Mouse (Mus musculus) embryonic facial prominence, embryonic 15.5 days (tissue): ENCODE data around the gene Ccdc88b. TPM values are rescaled to one million over a fixed set of nuclear protein-coding genes. Genes with fewer than 3 reads are reported as not detected.
A peak's percentile ranks its signal among the peaks of the same experiment; 100 is the strongest.

Experiments used
- ATAC-seq: fragments of 200-750 bp; cut with Nextera tagmentation; 2 replicates; pipeline ENCODE4 v1.8.0; 2017; ENCODE audit warnings: low read depth, moderate TSS enrichment; ENCODE audit not compliant: insufficient number of reproducible peaks, low FRiP score, low TSS enrichment
- H3K27ac ChIP-seq: fragments of 300-500 bp; sonication (generic); replicated peaks from 2 replicates; pipeline ENCODE4 v1.5.1; 2015; ENCODE audit warnings: mild to moderate bottlenecking, inconsistent platforms
- H3K27me3 ChIP-seq: fragments of 300-500 bp; sonication (generic); 2 replicates; pipeline ENCODE4 v1.6.1; 2015; ENCODE audit warnings: inconsistent platforms
- H3K36me3 ChIP-seq: fragments of 300-500 bp; sonication (generic); 2 replicates; pipeline ENCODE4 v1.6.1; 2015; ENCODE audit warnings: mild to moderate bottlenecking, inconsistent platforms
- H3K4me1 ChIP-seq: fragments of 300-500 bp; sonication (generic); 2 replicates; pipeline ENCODE4 v1.6.1; 2015; ENCODE audit warnings: inconsistent platforms
- H3K4me2 ChIP-seq: fragments of 300-500 bp; sonication (generic); replicated peaks from 2 replicates; pipeline ENCODE4 v1.6.1; 2015; ENCODE audit warnings: mild to moderate bottlenecking, inconsistent platforms
- H3K4me3 ChIP-seq: fragments of 300-500 bp; sonication (generic); replicated peaks from 2 replicates; pipeline ENCODE4 v1.5.1; 2015; ENCODE audit warnings: mild to moderate bottlenecking, inconsistent platforms
- H3K9ac ChIP-seq: fragments of 300-500 bp; sonication (generic); 2 replicates; pipeline ENCODE4 v1.6.1; 2015; ENCODE audit warnings: inconsistent platforms
- H3K9me3 ChIP-seq: fragments of 300-500 bp; sonication (generic); replicated peaks from 2 replicates; pipeline ENCODE4 v1.6.1; 2016; ENCODE audit warnings: inconsistent platforms
- WGBS: fragments of 180-500 bp; shearing (Covaris S2); methylation state at CpG from one replicate; pipeline ENCODE4 v1.1.7; 2015; 5-methylcytosine and 5-hydroxymethylcytosine counted together
- polyA plus RNA-seq: library from polyadenylated mRNA; unstranded; fragments of >200 nt; fragmentation: Nextera tagmentation; extraction: Ambion mirVana; gene quantifications from 2 replicates; pipeline ENCODE4 v1.2.1, GENCODE M21; 2015

Gene Ccdc88b
- polyA plus RNA-seq, 1 experiment from 2014 or later = 0.80 TPM

GRCm38 (mm10) chr19:6842353-6842752, 15.7 kb downstream of the Ccdc88b start:
- ATAC-seq = no peak
- Histone ChIP-seq H3K9ac (no peak overlapping the region), H3K27ac (no peak overlapping the region), H3K27me3 (peaks cover 26% of the 10 kb centered on the region), H3K4me3 (no peak overlapping the region), H3K4me1 (peaks cover 22% of the 10 kb centered on the region), H3K36me3 (peaks cover 12% of the 10 kb centered on the region; the same call in 1 of the 2 replicates), H3K9me3 (no peaks in the 10 kb centered on the region), H3K4me2 (no peak overlapping the region)
- WGBS = 81% methylated on average over 1 of the region's 1 CpGs

GRCm38 (mm10) chr19:6841292-6841597, 16.8 kb downstream of the Ccdc88b start:
- Histone ChIP-seq H3K9ac (no peak overlapping the region), H3K4me1 (peaks cover 20% of the 10 kb centered on the region), H3K27ac (no peak overlapping the region), H3K4me2 (peak overlapping the region; percentile 94; the same call in 1 of the 2 replicates), H3K9me3 (no peaks in the 10 kb centered on the region), H3K27me3 (peaks cover 15% of the 10 kb centered on the region), H3K36me3 (peaks cover 23% of the 10 kb centered on the region), H3K4me3 (peak overlapping the region; percentile 72)
- WGBS = 14% methylated on average over 3 of the region's 3 CpGs
- ATAC-seq = no peak

- H3K4me2 ChIP-seq = peak within 1 kb of the TSS; percentile 94
- H3K9me3 ChIP-seq = no peaks in the 10 kb centered on the region
- peak within 1 kb of the TSS; percentile 24 for H3K27ac ChIP-seq
- 1% methylated on average over 44 of the region's 44 CpGs for WGBS
- H3K27me3 ChIP-seq = peaks cover 10% of the 10 kb centered on the region
- peak; percentile 90 for ATAC-seq
- peak within 1 kb of the TSS; percentile 63 for H3K9ac ChIP-seq
- H3K4me3 ChIP-seq = peak within 1 kb of the TSS; percentile 72
- H3K36me3 ChIP-seq = peaks cover 29% of the 10 kb centered on the region
- peaks cover 20% of the 10 kb centered on the region for H3K4me1 ChIP-seq
Measured at GRCm38 (mm10) chr19:6840475-6841291, 17.3 kb downstream of the Ccdc88b start, which contains the start of gene Rps6ka4. Rps6ka4 (minus strand) TSS chr19:6840636.

- 1% methylated on average over 46 of the region's 46 CpGs for WGBS
- ATAC-seq = peak; percentile 40; the same call in 1 of the 2 replicates
- no peaks in the 10 kb centered on the region for H3K9me3 ChIP-seq
- peak overlapping the region; percentile 94 for H3K4me2 ChIP-seq
- H3K36me3 ChIP-seq = peaks cover 34% of the 10 kb centered on the region
- H3K27ac ChIP-seq = peak overlapping the region; percentile 24
- H3K4me3 ChIP-seq = peak overlapping the region; percentile 72
- H3K9ac ChIP-seq = peak overlapping the region; percentile 63
- H3K27me3 ChIP-seq = peaks cover 5% of the 10 kb centered on the region
- H3K4me1 ChIP-seq = peaks cover 20% of the 10 kb centered on the region
Measured at GRCm38 (mm10) chr19:6839615-6840474, 18.2 kb downstream of the Ccdc88b start.

- WGBS = 89% methylated on average over 8 of the region's 8 CpGs
- H3K4me2 ChIP-seq = no peak overlapping the region
- H3K4me1 ChIP-seq = peaks cover 16% of the 10 kb centered on the region
- H3K9ac ChIP-seq = no peak overlapping the region
- peaks cover 63% of the 10 kb centered on the region for H3K36me3 ChIP-seq
- H3K9me3 ChIP-seq = no peaks in the 10 kb centered on the region
- ATAC-seq = no peak
- H3K27ac ChIP-seq = no peak overlapping the region
- no peak overlapping the region for H3K4me3 ChIP-seq
- peaks cover 45% of the 10 kb centered on the region for H3K27me3 ChIP-seq
Measured at GRCm38 (mm10) chr19:6832363-6832762, 25.6 kb downstream of the Ccdc88b start.

- H3K27me3 ChIP-seq = peaks cover 45% of the 10 kb centered on the region
- no peak overlapping the region for H3K9ac ChIP-seq
- H3K9me3 ChIP-seq = no peaks in the 10 kb centered on the region
- H3K4me2 ChIP-seq = peak overlapping the region; percentile 24; the same call in 1 of the 2 replicates
- WGBS = 27% methylated on average over 17 of the region's 17 CpGs
- ATAC-seq = no peak
- H3K4me1 ChIP-seq = peaks cover 16% of the 10 kb centered on the region
- no peak overlapping the region for H3K27ac ChIP-seq
- H3K36me3 ChIP-seq = peaks cover 52% of the 10 kb centered on the region
- H3K4me3 ChIP-seq = peak overlapping the region; percentile 12
Measured at GRCm38 (mm10) chr19:6831331-6831730, 26.7 kb downstream of the Ccdc88b start.

GRCm38 (mm10) chr19:6830556-6831316, 27.3 kb downstream of the Ccdc88b start:
- 25% methylated on average over 38 of the region's 38 CpGs for WGBS
- Histone ChIP-seq H3K4me2 (peak overlapping the region; percentile 32; the same call in 1 of the 2 replicates), H3K27me3 (peaks cover 45% of the 10 kb centered on the region), H3K4me3 (peak overlapping the region; percentile 15), H3K9ac (no peak overlapping the region), H3K36me3 (peaks cover 46% of the 10 kb centered on the region), H3K9me3 (no peaks in the 10 kb centered on the region), H3K4me1 (peaks cover 16% of the 10 kb centered on the region), H3K27ac (no peak overlapping the region)
- no peak for ATAC-seq

GRCm38 (mm10) chr19:6829870-6830555, 28.0 kb downstream of the Ccdc88b start:
- no peak overlapping the region for H3K9ac ChIP-seq
- H3K27me3 ChIP-seq = peaks cover 45% of the 10 kb centered on the region
- no peak overlapping the region for H3K27ac ChIP-seq
- 0 out of 2 replicates have a peak, but pooled peaks have one; percentile 35 for ATAC-seq
- peak overlapping the region; percentile 15; the same call in 1 of the 2 replicates for H3K4me3 ChIP-seq
- peak overlapping the region; percentile 32 for H3K4me2 ChIP-seq
- H3K4me1 ChIP-seq = peaks cover 16% of the 10 kb centered on the region
- WGBS = 16% methylated on average over 48 of the region's 48 CpGs
- H3K36me3 ChIP-seq = peaks cover 42% of the 10 kb centered on the region
- H3K9me3 ChIP-seq = no peaks in the 10 kb centered on the region

- WGBS = 29% methylated on average over 3 of the region's 3 CpGs
- no peak for ATAC-seq
- H3K9ac ChIP-seq = no peak overlapping the region
- H3K27me3 ChIP-seq = peaks cover 45% of the 10 kb centered on the region
- no peak overlapping the region for H3K4me2 ChIP-seq
- no peak overlapping the region for H3K4me3 ChIP-seq
- H3K27ac ChIP-seq = no peak overlapping the region
- H3K9me3 ChIP-seq = no peaks in the 10 kb centered on the region
- H3K4me1 ChIP-seq = peaks cover 16% of the 10 kb centered on the region
- peaks cover 34% of the 10 kb centered on the region for H3K36me3 ChIP-seq
Measured at GRCm38 (mm10) chr19:6829069-6829468, 28.9 kb downstream of the Ccdc88b start.

- Histone ChIP-seq H3K9me3 (no peaks in the 10 kb centered on the region), H3K4me2 (no peak overlapping the region), H3K27me3 (peaks cover 34% of the 10 kb centered on the region), H3K36me3 (peaks cover 10% of the 10 kb centered on the region), H3K9ac (no peak overlapping the region), H3K4me3 (no peak overlapping the region), H3K27ac (no peak overlapping the region), H3K4me1 (peaks cover 16% of the 10 kb centered on the region)
- ATAC-seq = no peak
- WGBS = 66% methylated on average over 3 of the region's 3 CpGs
Measured at GRCm38 (mm10) chr19:6826601-6827000, 31.4 kb downstream of the Ccdc88b start.
